Mouse (Mus musculus) embryonic facial prominence, embryonic 11.5 days (tissue): ENCODE results near the gene Tnk2. TPM values are rescaled to one million over a fixed set of nuclear protein-coding genes. Genes with fewer than 3 reads are reported as not detected.
"Not testable (repeated sequence)": the region's sequence is repeated elsewhere in the genome, so short reads cannot be mapped to it uniquely, and the experiment has no call there.

ENCODE experiments used
- ATAC-seq: fragments of 200-750 bp; cut with Nextera tagmentation; replicated peaks from 2 replicates; pipeline ENCODE4 v1.8.0; 2017; ENCODE audit warnings: low read depth; ENCODE audit not compliant: insufficient number of reproducible peaks, low FRiP score, low TSS enrichment
- DNase-seq: peaks from one replicate; pipeline ENCODE4 v3.0.0-alpha.2; 2015; ENCODE audit warnings: low spot score
- H3K27ac ChIP-seq: fragments of 300-500 bp; sonication (generic); replicated peaks from 2 replicates; pipeline ENCODE4 v1.5.1; 2014; ENCODE audit warnings: mild to moderate bottlenecking, low read depth, low read length, control low read depth
- H3K27me3 ChIP-seq: fragments of 300-500 bp; sonication (generic); 2 replicates; pipeline ENCODE4 v1.6.1; 2014; ENCODE audit warnings: mild to moderate bottlenecking, low read length, moderate library complexity, mixed read lengths; ENCODE audit not compliant: control insufficient read depth, insufficient read depth
- H3K36me3 ChIP-seq: fragments of 300-500 bp; sonication (generic); replicated peaks from 2 replicates; pipeline ENCODE4 v1.6.1; 2014; ENCODE audit warnings: low read depth, mild to moderate bottlenecking, low read length, moderate library complexity, mixed read lengths; ENCODE audit not compliant: control insufficient read depth, insufficient read depth
- H3K4me1 ChIP-seq: fragments of 300-500 bp; sonication (generic); 2 replicates; pipeline ENCODE4 v1.6.1; 2014; ENCODE audit warnings: low read length, mixed read lengths; ENCODE audit not compliant: control insufficient read depth, insufficient read depth
- H3K4me2 ChIP-seq: fragments of 300-500 bp; sonication (generic); 2 replicates; pipeline ENCODE4 v1.6.1; 2014; ENCODE audit warnings: low read depth, mild to moderate bottlenecking, control low read depth, low read length, moderate library complexity
- H3K4me3 ChIP-seq: fragments of 300-500 bp; sonication (generic); 2 replicates; pipeline ENCODE4 v1.5.1; 2014; ENCODE audit warnings: low read depth, low read length, control low read depth
- H3K9ac ChIP-seq: fragments of 300-500 bp; sonication (generic); replicated peaks from 2 replicates; pipeline ENCODE4 v1.6.1; 2014; ENCODE audit warnings: mild to moderate bottlenecking, control low read depth, low read length
- H3K9me3 ChIP-seq: fragments of 300-500 bp; sonication (generic); replicated peaks from 2 replicates; pipeline ENCODE4 v1.6.1; 2016; ENCODE audit warnings: mild to moderate bottlenecking, low read length, inconsistent platforms, mixed read lengths; ENCODE audit not compliant: control insufficient read depth
- WGBS: fragments of 180-500 bp; shearing (Covaris S2); extraction: QIAGEN DNeasy Blood & Tissue Kit; methylation state at CpG from one replicate; pipeline ENCODE4 v1.1.7; 2014; 5-methylcytosine and 5-hydroxymethylcytosine counted together
- polyA plus RNA-seq: library from polyadenylated mRNA; unstranded; fragments of >200 nt; fragmentation: Nextera tagmentation; extraction: Ambion mirVana; gene quantifications from 2 replicates; pipeline ENCODE4 v1.2.1, GENCODE M21; 2014

Gene Tnk2
- polyA plus RNA-seq, 1 experiment from 2014 or later = 5.8 TPM

DNA sequence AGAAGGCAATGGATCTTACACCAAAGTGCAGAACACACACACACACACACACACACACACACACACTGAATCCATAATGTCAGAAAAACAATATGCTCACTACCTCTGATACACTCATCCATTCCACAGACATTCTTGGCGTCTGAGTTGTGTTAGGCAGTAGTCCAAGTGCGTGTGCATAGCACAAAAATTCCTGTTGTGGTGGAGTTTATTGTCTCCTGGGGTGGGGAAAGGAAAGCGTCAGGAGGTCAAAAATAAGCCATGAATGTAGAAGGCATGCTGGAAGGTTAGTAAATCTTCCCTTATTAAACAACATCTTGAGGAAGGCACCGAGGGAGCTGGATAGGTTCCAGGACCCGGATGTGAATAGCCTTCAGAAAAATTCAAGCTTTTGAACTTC lies 3.6 kb upstream of the Tnk2 start:
- DNase-seq (no peak), ATAC-seq (no peak)
- H3K9ac ChIP-seq = no peak overlapping the region
- no peak overlapping the region for H3K4me3 ChIP-seq
- H3K36me3 ChIP-seq = no peaks in the 10 kb centered on the region
- no peaks in the 10 kb centered on the region for H3K27me3 ChIP-seq
- 86% methylated on average over 5 of the region's 5 CpGs for WGBS
- no peak overlapping the region for H3K4me2 ChIP-seq
- H3K27ac ChIP-seq = no peak overlapping the region
- H3K4me1 ChIP-seq = peaks cover 1% of the 10 kb centered on the region
- no peaks in the 10 kb centered on the region for H3K9me3 ChIP-seq

DNA sequence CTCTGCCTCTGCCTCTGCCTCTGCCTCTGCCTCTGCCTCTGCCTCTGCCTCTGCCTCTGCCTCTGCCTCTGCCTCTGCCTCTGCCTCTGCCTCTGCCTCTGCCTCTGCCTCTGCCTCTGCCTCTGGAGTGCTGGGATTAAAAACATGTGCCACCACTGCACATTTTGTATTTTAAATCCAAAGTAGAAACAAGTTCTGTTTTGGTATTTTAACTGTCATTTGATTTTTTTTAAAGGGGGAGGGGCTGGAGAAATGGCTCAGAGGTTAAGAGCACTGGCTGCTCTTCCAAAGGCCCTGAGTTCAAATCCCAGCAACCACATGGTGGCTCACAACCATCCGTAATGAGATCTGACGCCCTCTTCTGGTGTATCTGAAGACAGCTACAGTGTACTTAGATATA lies 3.0 kb upstream of the Tnk2 start:
- not testable (repeated sequence) for H3K4me1 ChIP-seq, H3K4me2 ChIP-seq, ATAC-seq, H3K4me3 ChIP-seq, H3K9me3 ChIP-seq, H3K9ac ChIP-seq, DNase-seq, H3K27ac ChIP-seq, H3K36me3 ChIP-seq, H3K27me3 ChIP-seq
- 82% methylated on average over 2 of the region's 2 CpGs for WGBS

DNA sequence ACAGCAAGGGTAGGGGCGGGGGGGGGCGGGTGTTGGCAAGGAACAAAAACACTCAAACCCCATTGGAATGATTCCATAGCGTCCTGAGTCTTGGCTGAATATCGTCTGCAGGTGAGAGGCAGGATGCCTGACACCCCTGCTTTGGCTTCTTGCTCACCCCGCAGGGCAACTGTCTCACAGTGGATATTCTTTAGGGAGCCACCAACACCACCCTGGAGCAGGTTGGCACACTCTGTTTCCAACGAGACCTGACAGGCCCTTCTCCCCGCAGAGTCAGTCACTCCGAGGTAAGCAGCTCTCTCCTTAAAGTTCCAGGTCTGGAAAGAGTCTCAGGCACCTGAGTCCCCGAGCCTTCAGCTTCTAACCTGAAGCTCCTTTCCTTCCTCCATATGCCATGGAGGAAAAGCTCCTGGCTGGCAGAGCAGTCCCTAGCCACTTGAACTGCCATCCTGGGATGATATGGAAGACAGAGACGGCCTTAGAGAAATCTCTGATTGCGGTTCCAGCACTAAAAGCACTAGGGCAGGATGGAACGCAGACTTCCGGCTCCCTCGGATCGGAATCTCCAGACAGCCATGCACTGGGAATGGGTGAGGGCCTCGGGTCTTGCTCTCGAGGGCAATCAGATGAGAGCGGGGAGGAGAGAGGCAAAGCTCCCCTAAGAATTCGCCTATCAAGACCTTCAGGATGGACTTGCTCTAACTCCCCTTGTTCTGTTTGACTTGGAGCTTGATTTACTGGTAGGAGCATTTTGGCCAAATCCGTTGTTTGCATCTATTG lies 2.0 kb upstream of the Tnk2 start:
- Histone ChIP-seq H3K27me3 (no peaks in the 10 kb centered on the region), H3K9ac (no peak overlapping the region), H3K27ac (no peak overlapping the region), H3K4me1 (peaks cover 10% of the 10 kb centered on the region), H3K4me2 (no peak overlapping the region), H3K36me3 (no peaks in the 10 kb centered on the region), H3K9me3 (no peaks in the 10 kb centered on the region), H3K4me3 (no peak overlapping the region)
- 68% methylated on average over 18 of the region's 20 CpGs for WGBS
- DNase-seq (no peak), ATAC-seq (no peak)

DNA sequence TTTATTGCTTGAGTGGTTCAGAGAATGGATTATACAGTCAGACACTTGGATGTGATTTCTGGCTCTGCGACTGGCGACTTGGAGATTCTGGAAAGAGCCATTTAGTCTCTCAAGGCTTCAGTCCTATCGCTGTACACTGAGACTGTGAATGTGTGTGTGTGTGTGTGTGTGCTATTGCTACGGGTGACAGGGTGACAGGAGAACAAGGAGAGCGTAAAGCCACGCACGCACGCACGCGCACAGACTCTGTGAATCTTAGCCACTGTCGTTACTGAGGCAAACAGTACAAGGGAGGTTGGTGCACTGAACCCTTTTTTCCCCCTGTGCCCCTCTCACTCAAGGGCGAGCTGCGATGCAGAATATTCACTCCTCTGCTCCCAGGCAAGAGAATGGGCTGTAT lies 1.4 kb upstream of the Tnk2 start:
- no peak overlapping the region for H3K9ac ChIP-seq
- H3K36me3 ChIP-seq = no peaks in the 10 kb centered on the region
- no peaks in the 10 kb centered on the region for H3K9me3 ChIP-seq
- H3K4me1 ChIP-seq = peaks cover 10% of the 10 kb centered on the region
- no peak overlapping the region for H3K4me3 ChIP-seq
- 76% methylated on average over 13 of the region's 13 CpGs for WGBS
- ATAC-seq = no peak
- no peak for DNase-seq
- no peaks in the 10 kb centered on the region for H3K27me3 ChIP-seq
- H3K4me2 ChIP-seq = no peak overlapping the region
- no peak overlapping the region for H3K27ac ChIP-seq

DNA sequence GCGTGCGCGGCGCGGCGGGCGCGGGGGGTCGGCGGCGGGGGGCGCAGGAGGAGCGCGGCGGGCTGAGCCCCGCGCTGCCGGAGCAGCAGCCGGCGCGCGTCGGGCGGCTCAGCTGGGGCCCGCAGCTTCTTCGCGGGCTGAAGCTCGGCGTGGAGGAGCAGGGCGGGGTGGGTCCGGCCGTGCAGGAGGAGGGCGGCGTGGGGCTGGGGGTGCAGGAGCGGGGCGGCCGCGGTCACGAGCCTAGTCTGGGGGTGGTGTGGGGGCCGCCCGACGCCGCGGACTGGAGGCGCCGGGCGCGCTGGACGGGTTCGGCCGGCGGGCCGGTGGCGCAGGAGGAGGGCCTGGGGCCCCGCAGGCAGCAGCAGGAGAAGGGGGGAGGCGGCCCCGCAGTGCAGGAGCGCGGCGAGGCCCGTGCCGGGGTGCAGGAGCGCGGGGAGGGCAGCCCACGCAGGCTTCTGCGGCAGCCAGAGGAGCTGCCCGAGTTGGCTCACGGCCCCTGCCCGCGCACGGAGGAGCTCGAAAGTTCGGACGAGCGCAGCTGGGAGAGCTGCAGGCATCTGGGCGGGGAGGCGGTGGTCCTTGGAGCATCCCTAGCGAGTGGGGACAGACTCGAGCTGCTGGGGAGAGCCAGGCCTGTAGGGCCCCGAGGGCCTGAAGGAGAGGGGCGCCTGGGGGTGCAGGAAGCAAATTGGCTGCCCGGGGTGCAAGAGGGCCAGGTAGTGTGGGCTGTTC lies 561 bp downstream of the Tnk2 start:
- H3K36me3 ChIP-seq = no peaks in the 10 kb centered on the region
- no peaks in the 10 kb centered on the region for H3K27me3 ChIP-seq
- peak overlapping the region; percentile 87 for H3K4me2 ChIP-seq
- WGBS = under 1% methylated on average over 49 of the region's 82 CpGs
- H3K27ac ChIP-seq = peak overlapping the region; percentile 89
- no peaks in the 10 kb centered on the region for H3K9me3 ChIP-seq
- peak; percentile 77 for ATAC-seq
- H3K4me1 ChIP-seq = peaks cover 10% of the 10 kb centered on the region
- H3K4me3 ChIP-seq = peak overlapping the region; percentile 89
- DNase-seq = peak; percentile 60
- H3K9ac ChIP-seq = peak overlapping the region; percentile 92

DNA sequence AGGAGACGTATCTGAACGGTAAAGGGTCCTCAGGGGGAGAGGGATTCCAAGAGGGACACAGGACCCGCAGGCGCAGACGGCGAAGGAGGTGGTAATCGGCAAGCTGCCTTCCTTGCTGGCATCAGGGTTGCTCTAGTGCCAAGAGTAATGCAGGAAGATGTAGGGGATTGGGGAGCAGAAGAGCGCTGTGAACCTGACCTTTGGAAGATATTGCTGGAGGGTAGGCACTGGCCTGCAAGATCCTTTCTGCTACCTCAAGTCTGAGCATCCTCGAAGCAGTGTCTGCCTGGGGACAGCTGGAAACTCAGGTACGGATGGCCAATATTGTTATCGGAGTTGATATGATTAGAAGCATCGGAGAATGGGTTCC lies 1.1 kb downstream of the Tnk2 start:
- DNase-seq = peak; percentile 33
- H3K36me3 ChIP-seq = no peaks in the 10 kb centered on the region
- peak overlapping the region; percentile 87 for H3K4me2 ChIP-seq
- ATAC-seq = no peak
- peak overlapping the region; percentile 92 for H3K9ac ChIP-seq
- H3K9me3 ChIP-seq = no peaks in the 10 kb centered on the region
- H3K27ac ChIP-seq = no peak overlapping the region; the same call in 1 of the 2 replicates
- no peaks in the 10 kb centered on the region for H3K27me3 ChIP-seq
- H3K4me1 ChIP-seq = peaks cover 10% of the 10 kb centered on the region
- 12% methylated on average over 12 of the region's 12 CpGs for WGBS
- peak overlapping the region; percentile 89 for H3K4me3 ChIP-seq

DNA sequence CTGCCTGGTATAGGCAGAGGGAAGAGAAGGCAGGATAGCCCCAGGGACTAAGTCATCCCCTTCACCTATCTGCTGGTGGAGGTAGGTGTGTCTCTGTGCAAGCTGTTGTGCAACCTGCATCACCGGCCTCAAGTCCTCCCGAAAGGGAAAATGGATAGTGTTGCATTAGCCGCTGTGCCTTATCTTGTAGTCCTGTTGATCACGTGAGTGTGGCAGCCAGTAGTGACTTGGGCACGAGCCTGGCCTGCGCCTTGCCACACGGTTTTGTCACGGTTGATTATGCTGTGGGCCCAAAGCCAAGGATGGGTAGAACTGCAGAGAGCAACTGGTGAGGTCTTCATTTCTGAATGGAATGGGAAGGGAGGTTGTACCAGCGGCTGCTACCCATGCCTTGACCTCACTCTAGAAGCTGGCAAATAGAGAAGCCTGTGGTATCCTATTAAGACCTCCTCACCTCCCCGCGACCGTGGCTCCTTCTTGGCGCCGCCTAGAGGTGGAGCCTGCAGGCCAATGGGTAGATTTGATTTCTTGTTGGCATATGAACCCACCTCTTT lies 1.8 kb downstream of the Tnk2 start:
- Histone ChIP-seq H3K9ac (no peak overlapping the region; the same call in 1 of the 2 replicates), H3K9me3 (no peaks in the 10 kb centered on the region), H3K4me1 (peaks cover 10% of the 10 kb centered on the region), H3K27me3 (no peaks in the 10 kb centered on the region), H3K36me3 (no peaks in the 10 kb centered on the region), H3K4me2 (peak overlapping the region; percentile 87), H3K4me3 (peak overlapping the region; percentile 89), H3K27ac (no peak overlapping the region)
- 26% methylated on average over 14 of the region's 14 CpGs for WGBS
- ATAC-seq (0 out of 2 replicates have a peak, but pooled peaks have one; percentile 25), DNase-seq (no peak)

DNA sequence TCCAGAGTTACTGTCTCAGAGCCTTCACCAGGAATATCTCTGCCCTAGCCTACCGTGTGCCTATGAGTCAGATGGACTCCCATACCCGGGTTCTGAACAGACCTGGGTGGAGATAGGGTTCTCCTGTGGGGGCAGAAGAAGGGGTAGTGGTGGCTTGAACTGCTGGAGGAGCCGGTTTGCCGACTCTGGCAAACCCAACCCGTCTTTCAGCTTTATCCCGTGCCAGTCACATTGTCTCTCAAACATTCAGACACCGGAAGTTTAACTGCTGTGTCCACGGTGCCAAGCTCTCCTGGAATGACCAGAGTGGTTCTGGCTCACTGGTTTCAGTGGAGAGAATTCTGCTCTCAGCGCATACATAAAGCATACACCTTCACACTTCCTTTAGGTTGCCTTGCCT lies 2.3 kb downstream of the Tnk2 start:
- Histone ChIP-seq H3K9ac (peak overlapping the region; percentile 22; the same call in 1 of the 2 replicates), H3K36me3 (no peaks in the 10 kb centered on the region), H3K4me1 (peaks cover 10% of the 10 kb centered on the region), H3K4me3 (no peak overlapping the region; the same call in 1 of the 2 replicates), H3K4me2 (peak overlapping the region; percentile 87), H3K9me3 (no peaks in the 10 kb centered on the region), H3K27ac (no peak overlapping the region), H3K27me3 (no peaks in the 10 kb centered on the region)
- DNase-seq (no peak), ATAC-seq (no peak)
- WGBS = 89% methylated on average over 9 of the region's 9 CpGs
